Mouse (Mus musculus) embryonic facial prominence, embryonic 12.5 days (tissue): ENCODE data around the gene Tarbp2. TPM values are rescaled to one million over a fixed set of nuclear protein-coding genes. Genes with fewer than 3 reads are reported as not detected.

Experiments used
- ATAC-seq: fragments of 200-750 bp; cut with Nextera tagmentation; 2 replicates; pipeline ENCODE4 v1.8.0; 2017; ENCODE audit not compliant: insufficient number of reproducible peaks, insufficient read depth, low FRiP score, low TSS enrichment
- H3K27ac ChIP-seq: fragments of 300-500 bp; sonication (generic); 2 replicates; pipeline ENCODE4 v1.5.1; 2016; ENCODE audit warnings: mild to moderate bottlenecking
- H3K27me3 ChIP-seq: fragments of 300-500 bp; sonication (generic); 2 replicates; pipeline ENCODE4 v1.6.1; 2016; ENCODE audit warnings: mild to moderate bottlenecking, moderate library complexity
- H3K36me3 ChIP-seq: fragments of 300-500 bp; sonication (generic); 2 replicates; pipeline ENCODE4 v1.6.1; 2016; ENCODE audit warnings: mild to moderate bottlenecking
- H3K4me1 ChIP-seq: fragments of 300-500 bp; sonication (generic); 2 replicates; pipeline ENCODE4 v1.6.1; 2016
- H3K4me2 ChIP-seq: fragments of 300-500 bp; sonication (generic); replicated peaks from 2 replicates; pipeline ENCODE4 v1.6.1; 2016; ENCODE audit warnings: mild to moderate bottlenecking, moderate library complexity
- H3K4me3 ChIP-seq: fragments of 300-500 bp; sonication (generic); 2 replicates; pipeline ENCODE4 v1.5.1; 2016; ENCODE audit warnings: mild to moderate bottlenecking
- H3K9ac ChIP-seq: fragments of 300-500 bp; sonication (generic); 2 replicates; pipeline ENCODE4 v1.6.1; 2016; ENCODE audit warnings: mild to moderate bottlenecking, moderate library complexity
- H3K9me3 ChIP-seq: fragments of 300-500 bp; sonication (generic); 2 replicates; pipeline ENCODE4 v1.6.1; 2016; ENCODE audit warnings: mild to moderate bottlenecking, moderate library complexity
- WGBS: fragments of 180-500 bp; shearing (Covaris S2); methylation state at CpG from one replicate; pipeline ENCODE4 v1.1.7; 2016; 5-methylcytosine and 5-hydroxymethylcytosine counted together
- polyA plus RNA-seq: library from polyadenylated mRNA; unstranded; fragments of >200 nt; fragmentation: Nextera tagmentation; extraction: Ambion mirVana; gene quantifications from 2 replicates; pipeline ENCODE4 v1.2.1, GENCODE M21; 2016

Gene Tarbp2
- polyA plus RNA-seq, 1 experiment from 2014 or later: 114 TPM

- Histone ChIP-seq H3K9me3 (no peaks in the 10 kb centered on the region), H3K36me3 (peaks cover 31% of the 10 kb centered on the region), H3K27me3 (no peaks in the 10 kb centered on the region)
Measured at GRCm38 (mm10) chr15:102506864-102507263, 11.1 kb upstream of the Tarbp2 start.

DNA sequence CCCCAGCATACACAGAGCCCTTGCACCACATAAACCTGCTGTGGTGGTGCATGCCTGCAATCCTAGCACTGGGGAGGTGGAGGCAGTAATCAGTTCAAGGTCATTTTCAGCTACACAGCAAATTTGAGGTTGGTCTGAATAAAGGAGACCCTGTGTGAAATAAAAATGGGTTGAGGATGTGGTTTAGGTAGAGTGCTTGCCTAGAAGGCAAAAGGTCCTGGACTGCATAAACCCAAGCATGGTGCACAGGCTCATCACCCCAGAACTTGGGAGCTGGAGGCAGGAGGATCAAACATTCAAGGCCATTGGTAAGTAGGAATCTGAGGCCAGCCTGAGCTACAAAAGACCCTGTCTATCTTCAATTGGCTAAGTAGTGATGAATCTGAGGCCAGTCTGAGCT is 10.4 kb upstream of the Tarbp2 start:
- peaks cover 24% of the 10 kb centered on the region for H3K36me3 ChIP-seq

More at GRCm38 (mm10) chr15:102506864-102507263, 11.1 kb upstream of the Tarbp2 start:
- Histone ChIP-seq H3K9ac (no peak overlapping the region), H3K27ac (no peak overlapping the region), H3K4me3 (no peak overlapping the region), H3K4me1 (peaks cover 23% of the 10 kb centered on the region), H3K4me2 (no peak overlapping the region)
- ATAC-seq: no peak
- WGBS: 93% methylated on average over 1 of the region's 1 CpGs

DNA sequence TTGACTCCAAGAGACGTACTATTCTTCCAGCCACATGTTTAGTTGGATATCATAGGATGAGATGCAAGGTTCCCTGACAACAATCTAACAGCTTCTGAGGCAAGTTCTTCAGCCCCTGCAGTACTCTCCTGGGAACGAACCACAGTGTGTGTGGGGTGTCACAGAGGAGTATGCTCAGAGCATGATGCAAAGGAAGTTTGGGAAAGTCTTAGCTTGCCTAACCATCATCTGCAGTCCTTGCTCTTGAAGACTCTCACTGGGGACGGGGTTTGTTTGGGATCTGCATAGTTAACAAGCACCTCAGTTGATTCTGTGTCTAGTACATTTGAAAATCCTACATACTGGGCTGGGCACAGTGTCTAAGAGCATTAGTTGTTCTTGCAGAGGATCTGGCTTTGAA is 9.7 kb upstream of the Tarbp2 start:
- Histone ChIP-seq H3K9ac (no peak overlapping the region), H3K4me3 (no peak overlapping the region), H3K9me3 (no peaks in the 10 kb centered on the region), H3K4me1 (peaks cover 31% of the 10 kb centered on the region), H3K27me3 (no peaks in the 10 kb centered on the region), H3K27ac (no peak overlapping the region), H3K36me3 (peaks cover 16% of the 10 kb centered on the region), H3K4me2 (no peak overlapping the region)
- no peak for ATAC-seq
- 83% methylated on average over 3 of the region's 3 CpGs for WGBS

More for the DNA sequence above, 10.4 kb upstream of the Tarbp2 start:
- Histone ChIP-seq H3K4me1 (peaks cover 30% of the 10 kb centered on the region), H3K27ac (no peak overlapping the region), H3K4me2 (no peak overlapping the region), H3K4me3 (no peak overlapping the region), H3K27me3 (no peaks in the 10 kb centered on the region), H3K9ac (no peak overlapping the region), H3K9me3 (no peaks in the 10 kb centered on the region)
- no peak for ATAC-seq

- peak overlapping the region; percentile 64 for H3K4me3 ChIP-seq
- H3K36me3 ChIP-seq: peaks cover under 1% of the 10 kb centered on the region; the same call in 1 of the 2 replicates
- peak overlapping the region; percentile 89 for H3K27ac ChIP-seq
- H3K4me1 ChIP-seq: peaks cover 32% of the 10 kb centered on the region
- H3K9me3 ChIP-seq: no peaks in the 10 kb centered on the region
- H3K4me2 ChIP-seq: peak overlapping the region; percentile 76
- WGBS: 4% methylated on average over 9 of the region's 9 CpGs
- H3K9ac ChIP-seq: peak overlapping the region; percentile 64
- peak; percentile 53 for ATAC-seq
- no peaks in the 10 kb centered on the region for H3K27me3 ChIP-seq
Measured at GRCm38 (mm10) chr15:102510110-102510509, 7.9 kb upstream of the Tarbp2 start.

GRCm38 (mm10) chr15:102510590-102511284 is 7.3 kb upstream of the Tarbp2 start:
- no peaks in the 10 kb centered on the region for H3K27me3 ChIP-seq
- peak overlapping the region; percentile 64 for H3K4me3 ChIP-seq
- no peaks in the 10 kb centered on the region for H3K36me3 ChIP-seq
- H3K4me1 ChIP-seq: peaks cover 38% of the 10 kb centered on the region
- H3K9me3 ChIP-seq: no peaks in the 10 kb centered on the region
- WGBS: 2% methylated on average over 34 of the region's 34 CpGs
- H3K4me2 ChIP-seq: peak overlapping the region; percentile 76
- peak overlapping the region; percentile 89 for H3K27ac ChIP-seq
- H3K9ac ChIP-seq: peak overlapping the region; percentile 64
- peak; percentile 89 for ATAC-seq

GRCm38 (mm10) chr15:102511285-102511833 is 6.6 kb upstream of the Tarbp2 start:
- WGBS: 10% methylated on average over 6 of the region's 6 CpGs
- H3K27ac ChIP-seq: peak overlapping the region; percentile 89

GRCm38 (mm10) chr15:102512010-102512409 is 6.0 kb upstream of the Tarbp2 start:
- peaks cover 44% of the 10 kb centered on the region for H3K4me1 ChIP-seq
- H3K4me3 ChIP-seq: no peak overlapping the region
- ATAC-seq: no peak
- peak overlapping the region; percentile 89 for H3K27ac ChIP-seq
- H3K9ac ChIP-seq: peak overlapping the region; percentile 33
- H3K36me3 ChIP-seq: no peaks in the 10 kb centered on the region
- H3K27me3 ChIP-seq: no peaks in the 10 kb centered on the region
- no peaks in the 10 kb centered on the region for H3K9me3 ChIP-seq
- peak overlapping the region; percentile 76 for H3K4me2 ChIP-seq
- WGBS: 22% methylated on average over 5 of the region's 5 CpGs

More at GRCm38 (mm10) chr15:102511285-102511833, 6.6 kb upstream of the Tarbp2 start:
- Histone ChIP-seq H3K4me2 (peak overlapping the region; percentile 76), H3K9ac (peak overlapping the region; percentile 33), H3K27me3 (no peaks in the 10 kb centered on the region), H3K9me3 (no peaks in the 10 kb centered on the region), H3K4me3 (no peak overlapping the region), H3K36me3 (no peaks in the 10 kb centered on the region), H3K4me1 (peaks cover 44% of the 10 kb centered on the region)
- no peak for ATAC-seq

DNA sequence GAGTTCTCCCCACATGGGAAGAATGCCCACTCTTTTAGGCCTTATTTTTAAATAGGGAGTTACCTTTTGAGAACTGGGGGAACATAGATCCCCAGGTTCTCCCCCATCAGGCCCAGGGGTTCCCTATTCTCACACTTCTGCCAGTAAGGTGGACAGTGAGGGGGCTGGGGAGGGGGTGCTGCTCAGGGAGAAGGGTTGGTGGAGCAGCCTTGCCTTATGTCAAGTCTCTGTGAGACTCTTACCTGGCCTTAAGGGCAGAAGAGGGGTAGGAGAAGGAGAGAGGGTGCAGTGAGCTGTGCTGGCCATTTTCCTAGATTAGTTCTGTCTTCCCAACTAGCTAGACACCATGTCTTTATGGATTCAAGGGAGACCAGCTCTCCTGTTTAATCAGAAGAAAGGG is 5.5 kb upstream of the Tarbp2 start:
- Histone ChIP-seq H3K9me3 (no peaks in the 10 kb centered on the region), H3K27ac (peak overlapping the region; percentile 89; the same call in 1 of the 2 replicates), H3K36me3 (no peaks in the 10 kb centered on the region), H3K9ac (no peak overlapping the region), H3K4me2 (no peak overlapping the region), H3K27me3 (no peaks in the 10 kb centered on the region), H3K4me1 (peaks cover 44% of the 10 kb centered on the region), H3K4me3 (no peak overlapping the region)
- no peak for ATAC-seq

DNA sequence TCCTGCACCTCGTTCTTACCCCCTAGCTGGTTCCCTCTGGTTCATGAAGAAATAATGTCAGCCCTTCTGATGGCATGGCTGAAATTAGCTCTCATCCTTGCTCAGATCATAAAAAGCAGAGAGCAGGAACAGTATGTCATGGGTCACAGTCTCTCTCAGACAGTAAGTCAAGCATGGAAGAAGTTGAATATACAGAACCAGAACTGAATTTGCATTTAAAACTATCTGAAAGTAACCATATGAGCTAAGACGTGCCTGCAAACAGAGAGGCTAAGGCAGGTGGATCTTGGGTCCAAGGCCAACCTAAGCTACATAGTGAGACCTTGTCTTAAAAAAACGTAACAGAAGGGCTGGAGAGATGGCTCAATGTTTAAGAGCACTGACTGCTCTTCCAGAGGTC is 5.0 kb upstream of the Tarbp2 start:
- 81% methylated on average over 3 of the region's 3 CpGs for WGBS
- Histone ChIP-seq H3K4me2 (no peak overlapping the region), H3K9me3 (no peaks in the 10 kb centered on the region), H3K9ac (no peak overlapping the region), H3K27ac (peak overlapping the region; percentile 89; the same call in 1 of the 2 replicates), H3K4me1 (peaks cover 44% of the 10 kb centered on the region), H3K27me3 (no peaks in the 10 kb centered on the region), H3K36me3 (no peaks in the 10 kb centered on the region), H3K4me3 (no peak overlapping the region)
- ATAC-seq: no peak

DNA sequence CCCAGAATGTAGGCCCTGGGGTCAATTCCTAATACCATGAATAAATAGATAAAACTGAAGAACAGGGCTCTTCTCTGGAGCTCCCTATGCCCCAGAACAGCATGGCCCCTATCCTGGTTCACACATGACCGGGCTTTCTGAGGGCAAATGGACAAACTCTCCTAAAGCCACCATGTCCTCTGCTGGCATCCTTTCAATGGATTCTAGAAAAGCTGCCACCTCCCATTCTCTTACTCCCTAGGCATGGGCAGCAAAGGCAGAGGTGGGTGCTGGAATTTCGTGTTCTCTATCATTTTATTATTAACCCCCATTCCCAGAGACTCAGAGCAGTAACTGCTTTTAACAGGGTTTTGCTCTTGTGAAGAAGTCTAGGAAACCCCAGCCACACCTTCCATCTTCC is 2.7 kb upstream of the Tarbp2 start:
- Histone ChIP-seq H3K36me3 (0 out of 2 replicates have a peak, but pooled peaks cover 2% of the 10 kb centered on the region), H3K4me1 (peaks cover 47% of the 10 kb centered on the region), H3K4me3 (peak overlapping the region; percentile 53; the same call in 1 of the 2 replicates), H3K9me3 (no peaks in the 10 kb centered on the region), H3K4me2 (peak overlapping the region; percentile 86), H3K27ac (no peak overlapping the region), H3K9ac (no peak overlapping the region), H3K27me3 (no peaks in the 10 kb centered on the region)
- ATAC-seq: no peak
- 90% methylated on average over 2 of the region's 2 CpGs for WGBS

GRCm38 (mm10) chr15:102515791-102516190 is 2.2 kb upstream of the Tarbp2 start:
- no peak for ATAC-seq
- Histone ChIP-seq H3K4me3 (peak overlapping the region; percentile 53), H3K27ac (peak overlapping the region; percentile 78), H3K9me3 (no peaks in the 10 kb centered on the region), H3K4me2 (peak overlapping the region; percentile 86), H3K4me1 (peaks cover 46% of the 10 kb centered on the region), H3K9ac (peak overlapping the region; percentile 72), H3K36me3 (peaks cover 7% of the 10 kb centered on the region; the same call in 1 of the 2 replicates), H3K27me3 (no peaks in the 10 kb centered on the region)
- WGBS: 43% methylated on average over 4 of the region's 4 CpGs

DNA sequence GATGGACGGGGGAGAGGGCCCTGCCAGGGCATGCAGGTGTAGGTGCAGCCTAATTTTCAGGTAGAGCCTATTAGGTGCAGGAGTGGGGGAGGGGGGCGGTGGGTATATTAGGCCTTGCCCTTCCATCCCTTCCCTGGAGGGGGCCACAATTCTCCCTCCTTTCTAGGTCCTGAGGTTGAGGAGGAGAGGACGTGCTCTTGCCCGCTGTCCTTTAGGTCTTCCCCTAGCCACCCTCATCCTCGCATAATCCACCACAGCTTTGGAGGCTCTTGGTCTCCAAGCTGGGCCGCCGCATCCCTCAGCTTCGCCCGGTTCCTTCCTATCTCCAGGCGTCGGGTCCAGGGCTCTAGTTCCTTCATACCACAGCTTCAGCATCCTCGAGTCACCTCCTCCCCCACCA is 1.7 kb upstream of the Tarbp2 start:
- WGBS: under 1% methylated on average over 12 of the region's 12 CpGs
- Histone ChIP-seq H3K4me1 (peaks cover 41% of the 10 kb centered on the region), H3K4me3 (peak overlapping the region; percentile 53), H3K4me2 (peak overlapping the region; percentile 86), H3K9ac (peak overlapping the region; percentile 72), H3K27ac (peak overlapping the region; percentile 78), H3K36me3 (peaks cover 10% of the 10 kb centered on the region; the same call in 1 of the 2 replicates), H3K9me3 (no peaks in the 10 kb centered on the region), H3K27me3 (no peaks in the 10 kb centered on the region)
- ATAC-seq: no peak; the same call in 1 of the 2 replicates
